Mouse (Mus musculus) cerebellum, adult 11-12 months (tissue): ENCODE measurements around the gene Mink1.
A peak's percentile ranks its signal among the peaks of the same experiment; 100 is the strongest.

Experiments used
- DNase-seq: peaks from one replicate; pipeline ENCODE4 v3.0.0; 2022

Mink1 gene

DNA sequence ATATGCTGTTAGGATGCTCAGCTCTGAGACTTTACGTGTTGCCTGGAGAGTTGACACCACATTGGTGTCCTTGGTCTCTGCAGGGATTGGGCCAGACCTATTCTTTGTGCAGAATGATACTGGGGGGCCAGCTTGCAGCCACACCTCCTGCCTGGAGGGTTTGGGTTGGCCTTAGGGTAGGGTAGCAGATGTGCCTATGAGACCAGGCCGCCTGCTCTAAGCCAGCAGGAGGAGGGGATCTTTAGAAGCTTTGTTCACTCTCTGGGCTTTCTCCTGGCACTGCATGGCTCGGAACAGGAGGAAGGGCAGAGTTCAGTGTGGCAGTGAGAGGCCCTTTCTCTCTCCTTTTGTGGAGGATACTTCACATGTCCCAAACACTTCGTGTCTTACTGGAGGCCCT is 33.4 kb downstream of the Mink1 start:
- DNase-seq: no peak

- no peak for DNase-seq
Observed at GRCm38 (mm10) chr11:70597301-70597700, 34.6 kb downstream of the Mink1 start.

DNA sequence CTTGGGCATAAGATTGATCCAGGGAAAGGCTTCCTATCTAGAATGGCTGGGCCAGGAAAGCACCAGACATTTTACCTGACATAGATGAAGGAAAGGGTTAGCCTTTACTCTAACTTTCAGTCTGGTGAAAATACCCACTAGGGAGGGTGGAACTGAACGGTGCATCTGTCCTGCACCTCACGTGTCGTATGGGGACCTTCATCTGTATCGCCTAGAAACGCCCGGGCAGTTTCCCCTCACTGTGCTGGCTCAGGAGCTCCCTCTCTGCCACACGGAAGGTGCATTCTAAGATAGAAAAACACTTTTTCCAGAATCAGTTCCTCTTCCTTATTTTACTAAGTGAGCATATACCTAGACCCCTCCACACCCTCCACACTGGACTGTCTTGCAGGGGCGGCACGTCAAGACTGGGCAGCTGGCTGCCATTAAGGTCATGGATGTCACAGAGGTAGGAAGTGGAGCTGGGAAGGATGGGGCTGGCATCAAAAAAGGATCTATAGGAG is 35.8 kb downstream of the Mink1 start:
- no peak for DNase-seq

DNA sequence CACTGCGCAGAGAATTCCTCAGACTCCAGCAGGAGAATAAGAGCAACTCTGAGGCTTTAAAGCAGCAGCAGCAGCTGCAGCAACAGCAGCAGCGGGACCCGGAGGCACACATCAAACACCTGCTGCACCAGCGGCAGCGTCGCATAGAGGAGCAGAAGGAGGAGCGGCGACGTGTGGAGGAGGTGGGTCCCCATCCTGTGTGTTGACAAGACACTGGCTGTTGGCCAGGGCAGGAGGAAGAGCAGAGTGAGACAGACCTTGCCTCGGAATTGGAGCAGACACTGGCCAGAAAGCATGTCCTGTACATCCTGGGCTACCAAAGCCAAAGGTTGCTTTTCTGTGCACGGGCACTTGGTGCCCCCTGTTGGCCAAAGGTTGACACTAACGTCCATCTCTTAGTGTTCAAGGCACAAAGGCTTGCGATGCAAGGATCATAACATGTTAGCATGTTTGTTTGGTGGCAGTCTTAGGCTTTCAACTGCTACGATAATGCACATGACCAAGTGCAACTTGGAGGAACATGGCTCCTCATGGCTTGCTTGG is 42.4 kb downstream of the Mink1 start:
- peak; percentile 71 for DNase-seq

DNA sequence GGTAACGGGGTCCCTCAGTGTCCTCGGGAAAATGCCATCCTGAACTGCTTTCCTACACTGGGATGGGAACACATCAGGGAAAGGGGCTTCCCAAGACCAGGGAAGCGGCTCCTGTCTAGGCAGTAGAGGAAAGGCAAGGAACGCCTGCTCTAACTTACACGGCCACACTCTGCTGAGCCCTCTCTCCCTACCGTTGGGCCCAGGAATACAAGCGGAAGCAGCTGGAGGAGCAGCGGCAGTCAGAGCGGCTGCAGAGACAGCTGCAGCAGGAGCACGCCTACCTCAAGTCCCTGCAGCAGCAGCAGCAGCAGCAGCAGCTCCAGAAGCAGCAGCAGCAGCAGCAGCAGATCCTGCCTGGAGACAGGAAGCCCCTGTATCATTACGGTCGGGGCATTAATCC is 44.0 kb downstream of the Mink1 start:
- no peak for DNase-seq

DNA sequence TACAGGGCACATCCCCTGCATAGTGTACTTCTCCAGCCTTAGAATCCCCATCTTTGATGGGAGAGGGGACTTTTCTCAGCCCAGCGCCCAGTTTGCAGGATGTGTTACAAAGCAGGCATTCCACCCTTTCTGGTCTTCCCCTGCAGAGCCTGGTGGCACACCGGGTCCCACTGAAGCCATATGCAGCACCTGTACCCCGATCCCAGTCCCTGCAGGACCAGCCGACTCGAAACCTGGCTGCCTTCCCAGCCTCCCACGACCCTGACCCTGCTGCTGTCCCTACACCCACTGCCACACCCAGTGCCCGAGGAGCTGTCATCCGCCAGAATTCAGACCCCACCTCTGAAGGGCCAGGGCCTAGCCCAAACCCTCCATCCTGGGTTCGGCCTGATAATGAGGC is 44.9 kb downstream of the Mink1 start:
- no peak for DNase-seq

DNA sequence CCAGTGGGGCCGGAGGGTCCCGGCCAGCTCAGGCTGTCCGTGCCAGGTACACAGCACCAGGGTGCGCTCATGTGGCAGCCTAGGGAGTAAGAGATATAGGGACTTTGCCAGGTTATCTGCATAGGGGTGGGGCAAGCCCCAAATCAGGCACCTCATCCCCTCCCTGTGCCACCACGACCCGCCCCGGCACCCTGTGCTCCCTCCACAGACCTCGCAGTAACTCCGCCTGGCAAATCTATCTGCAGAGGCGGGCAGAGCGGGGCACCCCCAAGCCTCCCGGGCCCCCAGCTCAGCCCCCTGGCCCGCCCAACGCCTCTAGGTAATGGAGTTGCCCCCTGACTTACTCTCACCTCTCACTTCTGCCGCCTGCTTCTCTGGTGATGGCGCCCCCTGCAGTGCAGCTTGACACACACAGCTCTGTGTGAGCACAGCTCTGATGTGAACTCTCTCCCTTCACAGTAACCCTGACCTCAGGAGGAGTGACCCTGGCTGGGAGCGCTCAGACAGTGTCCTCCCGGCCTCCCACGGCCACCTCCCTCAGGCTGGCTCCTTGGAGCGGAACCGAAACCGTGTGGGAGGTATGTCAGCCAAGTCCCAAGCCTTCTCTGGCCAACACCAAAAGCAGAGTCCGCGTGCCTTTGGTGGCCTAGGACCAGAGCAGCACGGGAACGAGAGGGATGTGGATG is 45.8 kb downstream of the Mink1 start:
- no peak for DNase-seq

- DNase-seq: no peak
Observed at GRCm38 (mm10) chr11:70610752-70611151, 48.1 kb downstream of the Mink1 start.

GRCm38 (mm10) chr11:70612505-70612904 is 49.8 kb downstream of the Mink1 start:
- DNase-seq: no peak

GRCm38 (mm10) chr11:70615074-70615473 is 52.4 kb downstream of the Mink1 start:
- no peak for DNase-seq

DNA sequence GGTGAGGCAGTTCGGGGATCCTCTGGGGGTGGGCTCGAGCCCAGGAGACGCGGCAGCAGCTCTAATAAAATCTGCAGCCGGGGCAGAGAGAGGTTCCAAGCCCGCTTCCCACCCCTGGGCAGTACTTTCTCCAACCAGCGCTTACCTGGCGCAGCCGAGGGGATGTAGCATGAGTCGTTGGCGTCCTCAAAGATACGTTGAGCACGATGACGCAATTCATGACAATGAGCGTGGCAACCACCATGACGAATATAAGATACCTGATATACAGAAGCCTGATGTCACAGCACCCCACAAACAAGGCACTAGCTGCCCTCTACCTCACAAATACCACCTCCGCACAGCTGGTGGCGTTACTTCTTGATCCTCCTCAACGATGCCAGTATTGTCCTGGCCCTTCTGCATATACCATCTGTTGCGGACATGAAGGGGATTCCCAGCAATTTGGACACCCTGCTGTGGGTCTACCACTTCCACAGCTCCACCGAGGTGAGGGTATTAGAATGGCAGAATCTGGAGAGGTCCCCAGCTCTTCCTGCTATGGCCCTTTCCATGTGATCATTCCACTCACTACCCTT is 52.9 kb downstream of the Mink1 start, which contains the start of gene 4930544D05Rik:
Gene 4930544D05Rik, plus strand, starts transcription at position 333 of the 578 bp plus-strand sequence.
- DNase-seq: no peak

- no peak for DNase-seq
Observed at GRCm38 (mm10) chr11:70619101-70619500, 56.4 kb downstream of the Mink1 start, which contains the start of gene Chrne. Gene Chrne (minus strand): TSS chr11:70619216.

- no peak for DNase-seq
Observed at GRCm38 (mm10) chr11:70621972-70622814, 59.5 kb downstream of the Mink1 start.

- DNase-seq: no peak
Observed at GRCm38 (mm10) chr11:70623053-70623742, 60.5 kb downstream of the Mink1 start.

GRCm38 (mm10) chr11:70625473-70625872 is 62.8 kb downstream of the Mink1 start:
- DNase-seq: no peak

GRCm38 (mm10) chr11:70626877-70627276 is 64.2 kb downstream of the Mink1 start:
- DNase-seq: no peak

DNA sequence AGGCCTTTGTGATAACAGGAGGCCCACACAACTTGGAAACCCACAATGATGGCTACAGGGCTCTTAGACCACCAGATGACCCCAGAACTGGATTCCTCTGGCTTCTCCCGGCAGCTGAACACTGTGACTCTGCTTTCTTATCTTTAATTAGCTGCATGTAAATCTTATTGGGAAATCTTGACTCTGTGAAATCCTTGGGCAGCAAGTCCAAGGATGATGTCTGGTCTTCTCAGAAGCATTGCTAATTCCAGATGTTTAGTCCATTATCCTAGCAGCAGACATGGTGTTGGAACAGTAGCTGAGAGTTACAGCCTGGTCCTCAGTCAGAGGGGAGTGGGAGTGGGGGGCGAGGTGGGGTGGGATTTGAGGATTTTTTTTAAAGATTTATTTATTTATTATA is 65.8 kb downstream of the Mink1 start:
- no peak for DNase-seq

DNA sequence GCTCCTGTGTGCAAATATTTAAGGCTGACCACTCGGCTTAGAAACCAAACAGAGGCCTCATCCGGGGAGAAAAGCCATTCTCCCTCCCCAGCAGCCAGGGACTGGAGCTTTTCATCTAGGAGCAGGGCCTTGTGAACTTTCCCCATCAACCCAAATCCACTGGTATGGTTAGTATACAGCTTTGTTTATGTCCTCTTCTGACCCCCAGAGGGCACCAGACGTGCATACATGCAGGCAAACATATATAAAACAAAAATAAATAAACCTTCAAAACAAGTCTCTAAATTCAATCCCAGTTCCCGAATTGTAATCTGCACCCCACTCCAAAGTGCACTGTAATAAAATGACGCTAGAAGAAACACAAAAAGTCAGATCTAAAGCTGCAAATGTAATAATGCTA is 66.9 kb downstream of the Mink1 start:
- no peak for DNase-seq

DNA sequence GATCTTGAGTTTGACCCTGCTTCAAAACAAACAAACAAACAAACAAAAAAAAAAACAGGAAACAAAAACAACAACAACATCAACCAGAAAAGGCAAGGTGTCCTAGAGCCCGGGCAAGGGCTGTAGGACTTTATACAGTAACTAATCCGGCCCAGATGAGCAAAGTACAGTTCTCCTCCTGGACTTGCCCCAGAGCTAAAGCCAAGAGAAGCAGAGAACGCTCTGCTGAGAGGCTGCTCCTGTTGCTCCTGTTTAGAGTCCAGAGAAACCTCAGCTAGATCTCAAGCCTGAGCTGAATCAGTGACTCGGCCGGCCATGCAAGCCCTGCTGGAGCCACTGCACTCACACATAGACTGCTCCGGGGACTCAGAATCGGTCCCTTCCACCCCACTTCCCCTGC is 67.4 kb downstream of the Mink1 start:
- no peak for DNase-seq

DNA sequence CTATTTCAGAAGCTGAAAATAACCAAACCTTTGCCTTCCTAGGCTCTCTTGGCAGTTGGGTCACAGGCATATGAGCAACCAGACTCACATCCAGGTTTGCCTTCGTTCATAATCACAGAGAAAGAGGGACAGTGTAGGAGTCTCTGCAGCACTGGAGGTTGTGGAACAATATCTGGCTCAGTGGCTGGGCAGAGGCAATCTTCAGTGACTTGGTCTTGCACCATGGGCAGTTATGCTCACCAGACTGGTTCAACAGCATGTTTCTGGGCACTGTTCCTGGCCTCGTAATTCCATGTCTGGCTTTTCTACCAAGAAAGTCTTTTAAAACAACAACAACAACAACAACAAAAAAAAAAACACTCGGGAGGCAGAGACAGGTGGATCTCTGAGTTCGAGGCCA is 72.9 kb downstream of the Mink1 start:
- no peak for DNase-seq

GRCm38 (mm10) chr11:70637764-70638163 is 75.1 kb downstream of the Mink1 start:
- no peak for DNase-seq

GRCm38 (mm10) chr11:70638293-70638692 is 75.6 kb downstream of the Mink1 start:
- DNase-seq: no peak
